Mouse (Mus musculus) left cerebral cortex, postnatal 14 days (tissue): ENCODE measurements around the gene Rftn1. TPM values are rescaled to one million over a fixed set of nuclear protein-coding genes. Genes with fewer than 3 reads are reported as not detected.

ENCODE experiments used
- DNase-seq, 2 experiments: peaks; one replicate each; pipeline ENCODE4 v3.0.0; 2021 to 2022; ENCODE audit warnings: low spot score in 2 of 2, mixed read lengths in 1 of 2
- intact Hi-C: fragments of 180-260 bp; cut with DNase I; formaldehyde crosslinking; loops from one replicate; pipeline ENCODE4 v1.15.1; 2025
- total RNA-seq, 2 experiments: library from RNA; stranded (reverse); gene quantifications; 2 replicates each; pipeline ENCODE4 v1.2.3; 2021

The Rftn1 gene
- total RNA-seq, 2 experiments from 2014 or later = 7.3 to 11.2 TPM

GRCm38 (mm10) chr17:50183300-50183699, 7.2 kb downstream of the Rftn1 start:
- no peak for DNase-seq
- intact Hi-C loops = no loop called here

DNA sequence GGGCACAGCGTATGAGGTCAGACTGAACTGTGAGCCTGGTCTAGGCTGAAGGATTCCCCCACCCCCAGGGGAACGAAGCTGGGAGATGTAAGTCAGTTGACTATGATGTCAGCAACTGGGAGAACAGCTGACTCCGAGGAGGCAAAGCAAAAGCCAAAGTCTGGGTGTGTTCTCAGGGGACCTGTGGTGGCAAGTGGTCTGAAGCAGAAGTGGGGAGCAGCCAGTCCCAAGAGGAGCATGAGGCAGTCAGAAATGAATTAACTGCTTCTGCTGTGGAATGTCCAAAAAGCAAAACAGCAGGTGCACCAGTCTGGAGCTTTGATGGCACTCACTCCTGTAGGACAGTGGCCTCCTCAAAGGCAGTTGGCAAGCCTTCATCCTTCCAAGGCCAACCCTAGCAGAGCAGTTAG, 7.9 kb downstream of the Rftn1 start:
- DNase-seq = no peak
- intact Hi-C loops = no loop called here

GRCm38 (mm10) chr17:50180899-50181570, 9.4 kb downstream of the Rftn1 start:
- no peak for DNase-seq
- intact Hi-C loops = no loop called here

- intact Hi-C loops = no loop called here
- DNase-seq = no peak
These were observed 16.7 kb downstream of the Rftn1 start for GRCm38 (mm10) chr17:50173776-50174175.

DNA sequence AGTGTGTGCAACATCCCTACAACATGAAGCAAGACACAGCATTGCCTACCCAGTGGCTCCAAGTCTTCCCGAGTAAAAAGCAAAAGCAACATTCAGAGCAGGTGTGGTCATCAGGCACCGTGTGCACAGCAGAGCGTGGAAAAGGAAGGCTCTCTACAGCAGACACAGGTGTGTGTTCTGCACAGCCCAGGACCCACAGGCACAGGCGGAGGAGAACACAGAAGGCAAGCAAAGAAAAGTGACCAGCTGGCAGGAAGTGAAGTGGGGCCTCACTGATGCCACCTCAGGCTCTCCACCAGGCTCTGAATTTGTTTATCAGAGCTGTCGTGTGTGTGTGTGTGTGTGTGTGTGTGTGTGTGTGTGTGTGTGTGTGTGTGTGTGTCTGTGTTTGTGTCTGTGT, 17.1 kb downstream of the Rftn1 start:
- intact Hi-C loops = no loop called here
- no peak for DNase-seq

DNA sequence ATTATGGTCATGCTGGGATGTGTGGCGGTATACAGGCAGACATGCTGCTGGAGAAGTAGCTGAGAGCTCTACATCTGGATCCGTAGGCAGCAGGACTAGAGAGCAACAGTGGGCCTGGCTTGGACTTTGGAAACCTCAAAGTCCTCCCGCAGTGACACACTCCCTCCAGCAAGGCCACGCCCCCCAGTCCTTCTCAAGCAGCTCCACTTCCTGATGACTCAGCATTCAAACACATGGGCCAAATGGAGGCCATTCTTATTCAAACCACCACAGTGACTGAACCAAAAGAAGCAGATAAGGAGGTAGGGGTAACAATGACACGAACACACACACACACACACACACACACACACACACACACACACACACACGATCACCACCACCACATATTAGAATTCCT, 17.7 kb downstream of the Rftn1 start:
- intact Hi-C loops = no loop called here
- DNase-seq = no peak

- intact Hi-C loops = no loop called here
- no peak for DNase-seq
These were observed 19.4 kb downstream of the Rftn1 start for GRCm38 (mm10) chr17:50170935-50171545.

DNA sequence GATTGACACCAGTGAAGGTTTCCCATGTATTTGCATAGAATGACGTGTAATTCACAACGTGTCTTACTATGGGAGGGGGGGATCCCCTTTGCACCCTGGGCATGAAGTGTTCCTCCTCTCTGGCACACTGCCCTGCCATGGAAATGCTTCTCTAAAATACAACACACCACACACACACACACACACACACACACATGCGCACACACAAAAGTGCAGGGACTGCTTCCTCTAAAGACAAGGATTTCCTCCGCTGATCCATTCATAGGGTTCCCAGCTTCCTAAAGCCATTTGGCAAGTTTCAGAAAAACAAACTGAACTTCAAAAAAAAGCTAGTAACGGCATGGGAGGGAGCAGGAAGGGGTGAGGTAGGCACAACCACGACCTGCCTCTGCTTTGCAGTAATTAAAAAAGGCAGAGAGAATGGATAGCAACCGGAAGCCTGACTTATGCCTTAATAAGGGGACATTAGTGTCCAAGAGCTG, 20.5 kb downstream of the Rftn1 start:
- intact Hi-C loops = no loop called here
- DNase-seq = no peak

DNA sequence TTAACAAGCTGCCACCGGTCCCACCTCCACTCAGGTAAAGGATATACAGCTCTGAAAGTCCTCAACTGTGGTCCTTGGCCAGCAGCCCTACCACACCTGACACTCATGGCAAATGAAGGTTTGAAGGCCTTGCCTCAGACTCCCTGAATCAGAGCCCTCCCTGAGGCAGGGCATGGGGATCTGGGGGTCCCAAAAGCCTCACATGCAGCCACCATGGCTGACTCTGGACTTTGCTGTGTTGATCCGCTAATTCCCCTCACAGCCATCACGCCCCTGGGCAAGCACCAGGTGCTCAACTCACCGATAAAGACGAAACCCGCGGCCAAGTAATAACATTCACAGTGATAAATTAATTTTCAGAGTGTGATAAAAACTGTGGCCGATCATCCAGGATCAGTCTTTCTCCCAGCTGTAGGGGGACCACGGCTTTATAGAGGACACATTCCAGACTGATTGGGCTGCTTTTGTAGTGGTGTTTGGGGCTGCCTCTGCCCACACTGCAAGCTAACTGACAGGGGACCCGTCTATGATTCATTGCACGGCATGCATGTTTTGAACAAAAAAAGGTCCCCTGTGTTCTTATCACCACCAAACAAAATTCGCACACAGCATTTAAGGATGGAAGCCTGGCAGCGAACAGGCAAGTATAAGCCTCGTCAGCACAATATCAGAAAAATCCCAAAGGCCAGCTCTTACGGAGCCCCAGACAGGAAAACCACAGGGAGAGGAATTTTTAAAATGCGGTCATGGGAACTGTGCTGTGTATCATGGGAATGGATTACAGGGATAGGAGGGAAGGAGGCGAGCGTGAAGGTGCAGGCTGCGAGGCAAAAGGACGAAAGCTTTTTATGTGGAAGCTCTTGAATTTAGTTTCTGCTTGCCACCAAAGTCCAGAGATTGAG, 29.3 kb downstream of the Rftn1 start:
- intact Hi-C loops = no loop called here
- no peak for DNase-seq

DNA sequence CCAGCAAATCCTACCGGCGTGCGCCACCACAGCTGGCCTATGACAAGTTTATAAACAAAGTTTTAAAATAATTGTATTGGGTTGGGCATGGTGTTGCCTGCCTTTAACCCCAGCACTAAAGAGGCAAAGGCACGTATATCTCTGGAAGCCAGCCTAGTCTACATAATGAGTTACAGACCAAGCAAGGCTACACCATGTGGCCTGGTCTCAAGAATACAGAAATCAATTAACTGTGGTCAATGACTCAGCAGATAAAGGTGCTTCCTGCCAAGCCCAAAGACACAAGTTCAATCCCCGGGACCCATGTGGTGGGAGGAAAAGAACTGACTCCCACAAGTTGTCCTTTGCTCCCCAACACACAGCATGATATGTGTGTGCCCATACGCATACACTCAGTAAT, 30.1 kb downstream of the Rftn1 start:
- no peak for DNase-seq
- intact Hi-C loops = no loop called here

GRCm38 (mm10) chr17:50159816-50160215, 30.7 kb downstream of the Rftn1 start:
- no peak for DNase-seq
- intact Hi-C loops = no loop called here

DNA sequence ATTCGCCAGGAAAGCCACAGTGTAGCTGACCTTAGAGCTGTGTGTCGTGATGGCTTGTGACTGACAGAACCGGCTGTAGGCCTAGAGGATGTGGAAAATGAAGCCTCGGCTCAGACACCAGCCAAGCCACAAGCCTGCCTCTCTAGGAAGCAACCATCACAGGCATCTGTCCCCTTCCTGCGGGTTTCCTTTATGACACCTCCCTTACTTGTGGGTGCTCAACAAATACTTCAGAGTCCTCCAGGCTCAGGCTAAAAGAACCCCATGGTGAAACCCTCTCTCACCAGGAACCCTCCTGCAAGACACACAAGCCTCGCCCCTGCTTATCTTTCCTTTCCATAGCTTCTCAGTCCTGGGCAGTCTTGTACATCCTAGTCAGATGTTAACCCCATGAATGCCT, 31.9 kb downstream of the Rftn1 start:
- DNase-seq = no peak
- intact Hi-C loops = no loop called here

GRCm38 (mm10) chr17:50157190-50158150, 33.0 kb downstream of the Rftn1 start:
- intact Hi-C loops = no loop called here

GRCm38 (mm10) chr17:50152085-50152484, 38.4 kb downstream of the Rftn1 start:
- no peak for DNase-seq
- intact Hi-C loops = no loop called here

More at GRCm38 (mm10) chr17:50157190-50158150, 33.0 kb downstream of the Rftn1 start:
- DNase-seq = no peak

DNA sequence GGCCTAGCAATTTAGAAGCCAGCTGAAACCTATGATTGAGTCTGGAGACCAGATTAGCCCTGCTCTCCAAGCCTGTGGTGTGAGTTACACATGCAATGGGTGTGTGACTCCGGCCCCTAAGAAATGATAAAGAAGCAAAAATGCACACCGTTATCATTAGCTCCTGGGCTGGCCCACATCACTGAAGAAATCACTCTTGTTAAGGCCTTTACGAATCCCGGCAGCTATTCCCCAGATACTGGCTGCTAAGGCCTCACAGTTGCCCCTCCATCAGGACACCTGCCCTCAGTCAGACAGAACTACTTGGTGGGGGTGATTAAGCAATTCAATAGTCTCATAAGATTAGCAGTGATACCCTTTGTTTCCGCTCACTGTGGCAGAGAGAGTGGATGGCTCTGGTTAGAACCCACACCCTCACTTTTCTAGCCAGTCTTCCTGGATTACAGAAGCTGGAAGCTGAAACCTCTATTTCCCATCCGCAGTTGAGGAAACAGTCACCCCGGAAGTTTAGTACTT, 39.2 kb downstream of the Rftn1 start:
- intact Hi-C loops = no loop called here
- DNase-seq = no peak

DNA sequence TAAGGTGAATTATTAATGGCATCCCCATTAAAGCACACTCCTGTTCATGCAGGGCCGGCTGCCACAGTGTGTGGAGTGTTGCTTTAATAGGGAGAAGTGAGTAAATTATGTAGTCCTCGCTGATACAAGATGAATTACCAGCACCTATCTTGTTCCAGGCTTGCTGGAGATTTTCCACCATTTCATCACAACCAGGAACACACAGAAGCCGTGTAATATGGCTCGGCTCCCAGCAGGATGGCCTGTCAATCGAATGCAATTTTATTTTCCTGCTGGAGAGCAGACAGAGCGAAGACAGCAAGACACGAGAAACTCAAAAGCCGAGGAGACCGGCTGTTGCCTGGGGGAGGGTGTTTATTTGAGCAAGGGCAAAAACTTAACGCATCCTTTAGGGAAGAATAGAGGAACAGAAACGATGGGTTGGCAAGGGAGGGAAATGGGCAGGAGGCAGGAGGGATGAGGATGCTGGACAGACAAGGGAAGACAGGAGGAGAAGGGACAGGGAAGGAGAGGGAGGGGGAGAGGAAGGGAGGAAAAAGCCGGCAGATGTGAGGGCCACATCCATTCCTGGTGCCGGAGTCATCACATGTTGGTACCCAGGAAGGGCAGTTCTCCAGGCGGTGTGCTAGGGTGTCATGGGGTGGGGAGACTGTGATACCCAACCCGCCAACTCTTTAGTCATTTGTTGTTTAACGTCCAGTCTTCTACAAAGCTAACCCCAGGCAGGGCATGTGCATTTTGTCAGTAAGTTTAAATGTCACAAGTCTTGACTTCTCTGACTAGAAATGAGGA, 39.9 kb downstream of the Rftn1 start:
- peak; percentile 39 to 41 for DNase-seq
- intact Hi-C loops = no loop called here

- DNase-seq = no peak
- intact Hi-C loops = no loop called here
These were observed 40.7 kb downstream of the Rftn1 start for GRCm38 (mm10) chr17:50149690-50150210.
